Mouse (Mus musculus) midbrain, embryonic 16.5 days (tissue): ENCODE results near the gene Igsf9. TPM values are rescaled to one million over a fixed set of nuclear protein-coding genes. Genes with fewer than 3 reads are reported as not detected.

ENCODE experiments used
- ATAC-seq: fragments of 200-750 bp; cut with Nextera tagmentation; 2 replicates; pipeline ENCODE4 v1.8.0; 2017; ENCODE audit warnings: moderate TSS enrichment
- H3K27ac ChIP-seq: fragments of 300-500 bp; sonication (generic); 2 replicates; pipeline ENCODE4 v1.5.1; 2014; ENCODE audit warnings: mild to moderate bottlenecking, low read length, mixed read lengths
- H3K27me3 ChIP-seq: fragments of 300-500 bp; sonication (generic); 2 replicates; pipeline ENCODE4 v1.6.1; 2014; ENCODE audit warnings: low read depth, low read length, mixed read lengths; ENCODE audit not compliant: control insufficient read depth, insufficient read depth
- H3K36me3 ChIP-seq: fragments of 300-500 bp; sonication (generic); 2 replicates; pipeline ENCODE4 v1.6.1; 2014; ENCODE audit warnings: mild to moderate bottlenecking, low read length, moderate library complexity, mixed read lengths; ENCODE audit not compliant: control insufficient read depth, insufficient read depth
- H3K4me1 ChIP-seq: fragments of 300-500 bp; sonication (generic); 2 replicates; pipeline ENCODE4 v1.6.1; 2014; ENCODE audit warnings: mild to moderate bottlenecking, low read length, mixed read lengths; ENCODE audit not compliant: control insufficient read depth, insufficient read depth
- H3K4me2 ChIP-seq: fragments of 300-500 bp; sonication (generic); 2 replicates; pipeline ENCODE4 v1.6.1; 2014; ENCODE audit warnings: mild to moderate bottlenecking, low read length, mixed read lengths
- H3K4me3 ChIP-seq: fragments of 300-500 bp; sonication (generic); 2 replicates; pipeline ENCODE4 v1.5.1; 2014; ENCODE audit warnings: low read depth, mild to moderate bottlenecking, low read length, moderate library complexity, mixed read lengths
- H3K9ac ChIP-seq: fragments of 300-500 bp; sonication (generic); 2 replicates; pipeline ENCODE4 v1.6.1; 2014; ENCODE audit warnings: low read depth, low read length, mixed read lengths
- H3K9me3 ChIP-seq: fragments of 300-500 bp; sonication (generic); replicated peaks from 2 replicates; pipeline ENCODE4 v1.6.1; 2014; ENCODE audit warnings: mild to moderate bottlenecking, low read length, mixed read lengths; ENCODE audit not compliant: control insufficient read depth, poor library complexity, severe bottlenecking
- WGBS: fragments of 180-500 bp; shearing (Covaris S2); extraction: QIAGEN DNeasy Blood & Tissue Kit; methylation state at CpG from one replicate; pipeline ENCODE4 v1.1.7; 2014; 5-methylcytosine and 5-hydroxymethylcytosine counted together
- polyA plus RNA-seq: library from polyadenylated mRNA; unstranded; fragments of >200 nt; fragmentation: Nextera tagmentation; extraction: Ambion mirVana; gene quantifications from 2 replicates; pipeline ENCODE4 v1.2.1, GENCODE M21; 2015

Igsf9 gene
- 73.0 and 74.4 TPM in 2 replicates for polyA plus RNA-seq

DNA sequence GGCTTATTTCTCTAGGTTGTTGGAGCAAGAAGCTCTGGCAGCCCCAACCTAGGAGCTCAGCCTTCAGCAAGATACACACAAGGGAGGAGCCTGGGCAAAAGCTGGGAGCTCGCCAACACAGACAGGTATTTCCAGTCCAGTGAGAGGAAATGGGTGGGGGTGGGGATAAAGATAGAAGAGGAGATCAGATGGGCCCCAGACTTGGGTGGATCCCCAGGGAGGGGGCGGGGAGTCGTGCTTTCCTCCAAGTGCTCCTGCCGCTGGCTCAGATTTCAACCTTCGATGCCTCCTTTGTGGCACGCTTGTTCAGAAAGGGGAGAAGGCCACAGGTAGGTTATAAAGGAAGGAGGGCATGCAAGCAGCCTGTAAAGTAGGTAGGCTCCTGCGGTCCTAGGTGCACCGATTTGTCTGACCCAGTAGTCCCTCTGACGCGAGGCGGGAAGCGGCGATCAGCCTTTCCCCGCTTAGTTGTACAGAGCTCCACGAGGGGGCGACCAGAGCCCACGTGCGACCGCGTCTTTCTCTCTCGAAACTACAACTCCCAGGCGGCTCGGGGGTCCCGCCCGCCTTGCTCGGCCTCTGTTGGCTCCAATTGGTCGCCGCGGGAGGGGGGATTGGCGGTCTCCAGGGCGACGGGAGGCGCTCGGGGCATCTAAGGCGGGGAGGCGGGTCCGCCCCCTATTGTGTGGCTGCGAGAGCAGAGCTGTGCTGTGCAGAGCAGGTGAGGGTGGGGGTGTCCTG, at the start of gene Igsf9:
Igsf9 (plus strand) TSS at position 249 of the 741 bp plus-strand sequence.
- no peaks in the 10 kb centered on the region for H3K36me3 ChIP-seq
- ATAC-seq: peak; percentile 95
- peaks cover 39% of the 10 kb centered on the region for H3K4me1 ChIP-seq
- H3K9ac ChIP-seq: peak within 1 kb of the TSS; percentile 71
- H3K27ac ChIP-seq: peak within 1 kb of the TSS; percentile 74
- H3K27me3 ChIP-seq: no peaks in the 10 kb centered on the region
- under 1% methylated on average over 38 of the region's 38 CpGs for WGBS
- peak within 1 kb of the TSS; percentile 64 for H3K4me3 ChIP-seq
- H3K9me3 ChIP-seq: no peaks in the 10 kb centered on the region
- H3K4me2 ChIP-seq: peak within 1 kb of the TSS; percentile 80

GRCm38 (mm10) chr1:172431836-172432586, 49.6 kb upstream of the Igsf9 start:
- H3K27ac ChIP-seq: no peak overlapping the region
- no peaks in the 10 kb centered on the region for H3K27me3 ChIP-seq
- no peak overlapping the region for H3K4me3 ChIP-seq
- H3K4me1 ChIP-seq: no peaks in the 10 kb centered on the region
- ATAC-seq: no peak
- H3K9ac ChIP-seq: no peak overlapping the region
- no peaks in the 10 kb centered on the region for H3K36me3 ChIP-seq
- WGBS: 63% methylated on average over 4 of the region's 4 CpGs
- no peak overlapping the region for H3K4me2 ChIP-seq
- no peaks in the 10 kb centered on the region for H3K9me3 ChIP-seq

- no peak overlapping the region for H3K4me3 ChIP-seq
- H3K4me2 ChIP-seq: no peak overlapping the region
- H3K4me1 ChIP-seq: no peaks in the 10 kb centered on the region
- H3K27ac ChIP-seq: no peak overlapping the region
- no peak overlapping the region for H3K9ac ChIP-seq
- 93% methylated on average over 3 of the region's 3 CpGs for WGBS
- no peaks in the 10 kb centered on the region for H3K36me3 ChIP-seq
- no peaks in the 10 kb centered on the region for H3K27me3 ChIP-seq
- H3K9me3 ChIP-seq: no peaks in the 10 kb centered on the region
- no peak for ATAC-seq
Observed at GRCm38 (mm10) chr1:172432587-172432955, 49.0 kb upstream of the Igsf9 start.

- no peaks in the 10 kb centered on the region for H3K4me1 ChIP-seq
- WGBS: 90% methylated on average over 20 of the region's 20 CpGs
- H3K27me3 ChIP-seq: no peaks in the 10 kb centered on the region
- no peaks in the 10 kb centered on the region for H3K36me3 ChIP-seq
- H3K27ac ChIP-seq: no peak overlapping the region
- no peak overlapping the region for H3K4me2 ChIP-seq
- no peak overlapping the region for H3K9ac ChIP-seq
- no peaks in the 10 kb centered on the region for H3K9me3 ChIP-seq
- ATAC-seq: no peak
- no peak overlapping the region for H3K4me3 ChIP-seq
Observed at GRCm38 (mm10) chr1:172433012-172433850, 48.4 kb upstream of the Igsf9 start.

DNA sequence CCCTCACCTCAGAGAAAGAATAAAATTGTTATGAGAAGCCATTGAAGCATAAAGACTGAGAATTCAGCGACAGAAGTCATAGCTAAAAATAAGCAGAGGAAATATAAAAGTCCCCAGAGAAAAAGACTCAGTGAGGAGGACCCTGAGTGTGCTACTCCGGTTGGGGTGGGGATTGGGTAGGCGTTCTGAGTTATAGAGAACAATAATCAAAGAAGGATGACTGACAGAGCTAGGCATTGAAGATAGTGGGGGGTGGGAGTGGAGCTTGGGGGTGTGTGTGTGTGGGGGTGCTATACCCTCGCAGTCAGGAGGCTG, 47.8 kb upstream of the Igsf9 start:
- H3K4me3 ChIP-seq: no peak overlapping the region
- H3K4me2 ChIP-seq: no peak overlapping the region
- H3K36me3 ChIP-seq: no peaks in the 10 kb centered on the region
- H3K9me3 ChIP-seq: no peaks in the 10 kb centered on the region
- ATAC-seq: no peak
- H3K9ac ChIP-seq: no peak overlapping the region
- no peaks in the 10 kb centered on the region for H3K4me1 ChIP-seq
- no peak overlapping the region for H3K27ac ChIP-seq
- WGBS: 73% methylated on average over 4 of the region's 4 CpGs
- no peaks in the 10 kb centered on the region for H3K27me3 ChIP-seq

- no peak for ATAC-seq
- no peak overlapping the region for H3K27ac ChIP-seq
- no peaks in the 10 kb centered on the region for H3K4me1 ChIP-seq
- WGBS: 56% methylated on average over 6 of the region's 6 CpGs
- H3K9me3 ChIP-seq: no peaks in the 10 kb centered on the region
- H3K36me3 ChIP-seq: no peaks in the 10 kb centered on the region
- no peak overlapping the region for H3K4me3 ChIP-seq
- H3K9ac ChIP-seq: no peak overlapping the region
- H3K4me2 ChIP-seq: no peak overlapping the region
- no peaks in the 10 kb centered on the region for H3K27me3 ChIP-seq
Observed at GRCm38 (mm10) chr1:172436785-172437184, 44.8 kb upstream of the Igsf9 start.

DNA sequence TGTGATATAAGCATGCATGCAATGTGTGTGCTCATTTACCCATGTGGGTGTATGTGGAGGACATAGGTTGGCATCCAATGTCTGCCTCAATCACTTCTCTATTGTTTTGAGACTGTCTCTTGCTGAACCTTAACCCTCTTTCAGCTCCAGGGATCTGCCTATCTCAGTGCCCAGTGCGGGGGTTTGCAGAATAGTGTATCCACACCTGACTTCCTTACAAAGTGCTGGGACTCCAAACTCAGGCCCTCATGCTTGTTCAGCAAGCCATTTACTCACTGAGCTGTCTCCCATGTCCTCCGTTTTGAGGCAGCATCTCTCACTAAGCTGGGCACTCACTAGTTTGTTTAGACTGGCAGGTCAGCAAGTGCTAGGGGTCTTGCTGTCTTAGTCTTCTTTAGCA, 43.0 kb upstream of the Igsf9 start:
- Histone ChIP-seq H3K4me3 (no peak overlapping the region), H3K9ac (no peak overlapping the region), H3K9me3 (no peaks in the 10 kb centered on the region), H3K4me1 (no peaks in the 10 kb centered on the region), H3K4me2 (no peak overlapping the region), H3K27ac (no peak overlapping the region), H3K36me3 (no peaks in the 10 kb centered on the region), H3K27me3 (no peaks in the 10 kb centered on the region)
- no peak for ATAC-seq
- WGBS: 80% methylated on average over 2 of the region's 2 CpGs

- Histone ChIP-seq H3K27ac (no peak overlapping the region), H3K9me3 (no peaks in the 10 kb centered on the region), H3K27me3 (no peaks in the 10 kb centered on the region), H3K4me1 (no peaks in the 10 kb centered on the region), H3K9ac (no peak overlapping the region), H3K36me3 (no peaks in the 10 kb centered on the region), H3K4me2 (no peak overlapping the region), H3K4me3 (no peak overlapping the region)
- no peak for ATAC-seq
- WGBS: 87% methylated on average over 3 of the region's 3 CpGs
Observed at GRCm38 (mm10) chr1:172440521-172440920, 41.1 kb upstream of the Igsf9 start.
